Mouse (Mus musculus) brown adipose tissue, adult 24 weeks (tissue): ENCODE measurements around the gene Vcpkmt. TPM values are rescaled to one million over a fixed set of nuclear protein-coding genes. Genes with fewer than 3 reads are reported as not detected.
A peak's percentile ranks its signal among the peaks of the same experiment; 100 is the strongest.
"Not testable (repeated sequence)": the region's sequence is repeated elsewhere in the genome, so short reads cannot be mapped to it uniquely, and the experiment has no call there.

Source experiments
- H3K27ac ChIP-seq: fragments of 200-500 bp; replicated peaks from 2 replicates; pipeline ENCODE4 v1.5.1; 2012; ENCODE audit warnings: low read depth, mild to moderate bottlenecking, low read length
- H3K4me1 ChIP-seq: fragments of 200-500 bp; 2 replicates; pipeline ENCODE4 v1.6.1; 2012; ENCODE audit warnings: low read length, mixed read lengths; ENCODE audit not compliant: control insufficient read depth, insufficient read depth, insufficient read length
- H3K4me3 ChIP-seq: fragments of 200-500 bp; 2 replicates; pipeline ENCODE4 v1.5.1; 2012; ENCODE audit warnings: low read depth, mild to moderate bottlenecking, low read length, moderate library complexity; ENCODE audit not compliant: insufficient read depth
- polyA plus RNA-seq: library from polyadenylated mRNA; stranded (reverse); fragments of >200 nt; gene quantifications from 2 replicates; pipeline ENCODE4 v1.2.4, GENCODE M21; 2012; ENCODE audit not compliant: missing spikeins, insufficient read depth, insufficient read length

Vcpkmt gene
- 4.1 and 5.2 TPM in 2 replicates for polyA plus RNA-seq

GRCm38 (mm10) chr12:69582613-69583269, at the start of gene Vcpkmt:
Gene Vcpkmt, minus strand, starts transcription at chr12:69583028.
- no peak within 1 kb of the TSS for H3K27ac ChIP-seq
- peak within 1 kb of the TSS; percentile 86 for H3K4me3 ChIP-seq

GRCm38 (mm10) chr12:69618590-69618989, 35.8 kb upstream of the Vcpkmt start:
- not testable (repeated sequence) for H3K4me1 ChIP-seq, H3K4me3 ChIP-seq, H3K27ac ChIP-seq

More at GRCm38 (mm10) chr12:69582613-69583269, at the start of gene Vcpkmt:
- no peaks in the 10 kb centered on the region for H3K4me1 ChIP-seq

- Histone ChIP-seq H3K4me3 (no peak overlapping the region), H3K4me1 (no peaks in the 10 kb centered on the region), H3K27ac (no peak overlapping the region)
Measured at GRCm38 (mm10) chr12:69604367-69604766, 21.5 kb upstream of the Vcpkmt start.

- H3K27ac ChIP-seq, result no peak overlapping the region
- no peaks in the 10 kb centered on the region for H3K4me1 ChIP-seq
- H3K4me3 ChIP-seq, result no peak overlapping the region
Measured at GRCm38 (mm10) chr12:69597446-69597845, 14.6 kb upstream of the Vcpkmt start.

- Histone ChIP-seq H3K4me3 (no peak overlapping the region), H3K27ac (no peak overlapping the region), H3K4me1 (no peaks in the 10 kb centered on the region)
Measured at GRCm38 (mm10) chr12:69593130-69593529, 10.3 kb upstream of the Vcpkmt start.

- H3K27ac ChIP-seq, result no peak overlapping the region
- H3K4me3 ChIP-seq, result peak overlapping the region; percentile 35
- H3K4me1 ChIP-seq, result no peaks in the 10 kb centered on the region
Measured at GRCm38 (mm10) chr12:69583270-69583629, 422 bp upstream of the Vcpkmt start.

GRCm38 (mm10) chr12:69582216-69582612, 614 bp downstream of the Vcpkmt start:
- H3K4me1 ChIP-seq, result no peaks in the 10 kb centered on the region
- H3K4me3 ChIP-seq, result peak overlapping the region; percentile 86
- no peak overlapping the region for H3K27ac ChIP-seq

GRCm38 (mm10) chr12:69579623-69580022, 3.2 kb downstream of the Vcpkmt start:
- H3K4me1 ChIP-seq, result no peaks in the 10 kb centered on the region
- no peak overlapping the region for H3K27ac ChIP-seq
- no peak overlapping the region for H3K4me3 ChIP-seq

- Histone ChIP-seq H3K4me1 (no peaks in the 10 kb centered on the region), H3K4me3 (no peak overlapping the region), H3K27ac (no peak overlapping the region)
Measured at GRCm38 (mm10) chr12:69576120-69576627, 6.7 kb downstream of the Vcpkmt start.

- Histone ChIP-seq H3K4me3 (peak overlapping the region; percentile 58), H3K27ac (peak overlapping the region; percentile 35), H3K4me1 (no peaks in the 10 kb centered on the region)
Measured at GRCm38 (mm10) chr12:69573916-69574881, 8.6 kb downstream of the Vcpkmt start.

- Histone ChIP-seq H3K27ac (no peak overlapping the region), H3K4me1 (no peaks in the 10 kb centered on the region), H3K4me3 (no peak overlapping the region)
Measured at GRCm38 (mm10) chr12:69573271-69573670, 9.6 kb downstream of the Vcpkmt start.

- no peaks in the 10 kb centered on the region for H3K4me1 ChIP-seq
- no peak overlapping the region for H3K4me3 ChIP-seq
- no peak overlapping the region for H3K27ac ChIP-seq
Measured at GRCm38 (mm10) chr12:69569926-69570325, 12.9 kb downstream of the Vcpkmt start.

GRCm38 (mm10) chr12:69568266-69568665, 14.6 kb downstream of the Vcpkmt start:
- Histone ChIP-seq H3K4me1 (no peaks in the 10 kb centered on the region), H3K27ac (no peak overlapping the region), H3K4me3 (no peak overlapping the region)

GRCm38 (mm10) chr12:69561006-69561405, 21.8 kb downstream of the Vcpkmt start:
- not testable (repeated sequence) for H3K27ac ChIP-seq, H3K4me1 ChIP-seq, H3K4me3 ChIP-seq

GRCm38 (mm10) chr12:69556221-69556861, 26.5 kb downstream of the Vcpkmt start:
- no peak overlapping the region for H3K4me3 ChIP-seq
- H3K27ac ChIP-seq, result no peak overlapping the region
- H3K4me1 ChIP-seq, result 0 out of 2 replicates have a peak, but pooled peaks cover 3% of the 10 kb centered on the region
